Mouse (Mus musculus): Measurements from ENCODE around the gene Nrbp1. TPM values are rescaled to one million over a fixed set of nuclear protein-coding genes. Genes with fewer than 3 reads are reported as not detected.

Nrbp1 gene
- polyA plus RNA-seq, 1 experiment from 2014 or later = 140 TPM

GRCm38 (mm10) chr5:31297047-31297757 is 56.5 kb downstream of the Nrbp1 start, which contains the start of gene Gckr:
Gene Gckr (plus strand): TSS chr5:31297443.
- no peak within 1 kb of the TSS for H3K4me3 ChIP-seq (ENCODE audit: low read length)
- H3K4me1 ChIP-seq (ENCODE audit: control insufficient read depth, insufficient read depth, low read length) = peaks cover 9% of the 10 kb centered on the region
- H3K4me2 ChIP-seq (ENCODE audit: low read depth, low read length) = peak within 1 kb of the TSS; percentile 99
- no peak within 1 kb of the TSS for H3K27ac ChIP-seq (ENCODE audit: low read length)
- no peak within 1 kb of the TSS for H3K9ac ChIP-seq (ENCODE audit: low read depth, low read length)
- ATAC-seq = no peak
- WGBS = 58% methylated on average over 13 of the region's 13 CpGs
- no peaks in the 10 kb centered on the region for H3K9me3 ChIP-seq (ENCODE audit: control insufficient read depth, low read length)
- H3K36me3 ChIP-seq (ENCODE audit: control insufficient read depth, insufficient read depth, low read length) = no peaks in the 10 kb centered on the region
- no peaks in the 10 kb centered on the region for H3K27me3 ChIP-seq (replicated peaks; ENCODE audit: control insufficient read depth, insufficient read depth, low read length)

DNA sequence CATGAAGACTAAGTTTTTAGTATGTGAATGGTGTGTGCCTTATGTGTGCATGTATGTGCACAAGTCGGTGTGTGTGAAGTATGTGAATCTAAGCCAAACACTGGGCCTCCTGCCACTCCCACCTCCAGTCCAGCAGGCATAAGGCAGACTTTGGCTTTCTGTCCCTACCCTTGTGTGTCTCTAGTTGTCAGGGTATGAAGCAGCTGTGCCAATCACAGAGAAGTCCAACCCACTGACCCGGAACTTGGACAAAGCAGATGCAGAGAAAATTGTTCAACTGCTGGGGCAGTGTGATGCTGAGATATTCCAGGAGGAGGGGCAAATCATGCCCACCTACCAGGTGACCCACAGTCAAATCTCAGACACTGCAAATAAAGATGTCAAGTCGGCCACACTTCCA is 57.3 kb downstream of the Nrbp1 start:
- Histone ChIP-seq H3K27me3 (replicated peaks; ENCODE audit: control insufficient read depth, insufficient read depth, low read length) (no peaks in the 10 kb centered on the region), H3K9me3 (ENCODE audit: control insufficient read depth, low read length) (no peaks in the 10 kb centered on the region), H3K4me3 (ENCODE audit: low read length) (no peak overlapping the region), H3K36me3 (ENCODE audit: control insufficient read depth, insufficient read depth, low read length) (no peaks in the 10 kb centered on the region), H3K4me2 (ENCODE audit: low read depth, low read length) (no peak overlapping the region), H3K27ac (ENCODE audit: low read length) (no peak overlapping the region), H3K4me1 (ENCODE audit: control insufficient read depth, insufficient read depth, low read length) (peaks cover 9% of the 10 kb centered on the region), H3K9ac (ENCODE audit: low read depth, low read length) (no peak overlapping the region)
- ATAC-seq = no peak
- 73% methylated on average over 3 of the region's 3 CpGs for WGBS

DNA sequence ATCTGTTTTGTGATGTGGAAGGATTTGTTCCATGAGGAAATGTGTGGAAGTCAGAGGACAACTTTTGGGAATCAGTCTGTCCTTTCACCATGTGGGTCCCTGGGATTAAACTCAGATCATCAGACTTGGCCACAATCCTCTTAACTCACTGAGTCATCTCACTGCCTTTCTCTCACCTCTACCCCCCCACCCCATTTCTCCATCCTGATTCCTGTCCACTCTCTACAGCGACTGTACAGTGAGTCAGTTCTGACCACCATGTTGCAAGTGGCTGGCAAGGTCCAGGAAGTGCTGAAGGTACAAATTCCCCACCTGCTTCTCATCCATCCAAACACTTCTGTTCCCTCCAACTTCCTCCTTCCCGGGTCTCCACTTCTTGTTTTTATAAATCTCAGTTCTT is 57.8 kb downstream of the Nrbp1 start:
- H3K4me1 ChIP-seq (ENCODE audit: control insufficient read depth, insufficient read depth, low read length) = peaks cover 9% of the 10 kb centered on the region
- H3K27me3 ChIP-seq (replicated peaks; ENCODE audit: control insufficient read depth, insufficient read depth, low read length) = no peaks in the 10 kb centered on the region
- ATAC-seq = no peak
- H3K27ac ChIP-seq (ENCODE audit: low read length) = no peak overlapping the region
- no peak overlapping the region for H3K9ac ChIP-seq (ENCODE audit: low read depth, low read length)
- H3K36me3 ChIP-seq (ENCODE audit: control insufficient read depth, insufficient read depth, low read length) = no peaks in the 10 kb centered on the region
- no peak overlapping the region for H3K4me2 ChIP-seq (ENCODE audit: low read depth, low read length)
- 55% methylated on average over 2 of the region's 2 CpGs for WGBS
- H3K4me3 ChIP-seq (ENCODE audit: low read length) = no peak overlapping the region
- no peaks in the 10 kb centered on the region for H3K9me3 ChIP-seq (ENCODE audit: control insufficient read depth, low read length)

Other genes starting within 250 kb of the Nrbp1 start
- gene Atraid, start 192.6 kb upstream of the Nrbp1 start, polyA plus RNA-seq (2015; fragmentation: Nextera tagmentation; extraction: Ambion mirVana) = 180 and 190 TPM in 2 replicates
- 18.8 TPM in 2 replicates for gene Slc5a6, start 191.9 kb upstream of the Nrbp1 start, polyA plus RNA-seq (2015; fragmentation: Nextera tagmentation; extraction: Ambion mirVana)
- gene Cad, start 186.1 kb upstream of the Nrbp1 start, polyA plus RNA-seq (2015; fragmentation: Nextera tagmentation; extraction: Ambion mirVana) = 16.8 and 18.2 TPM in 2 replicates
- gene Dnajc5g, start 134.6 kb upstream of the Nrbp1 start, polyA plus RNA-seq (2015; fragmentation: Nextera tagmentation; extraction: Ambion mirVana) = not detected in 2 replicates
- gene Slc30a3, start 132.6 kb upstream of the Nrbp1 start, polyA plus RNA-seq (2015; fragmentation: Nextera tagmentation; extraction: Ambion mirVana) = 0.12 and 0.15 TPM in 2 replicates
- not detected in 2 replicates for gene Trim54, start 124.2 kb upstream of the Nrbp1 start, polyA plus RNA-seq (2015; fragmentation: Nextera tagmentation; extraction: Ambion mirVana)
- gene Ucn, start 102.0 kb upstream of the Nrbp1 start, polyA plus RNA-seq (2015; fragmentation: Nextera tagmentation; extraction: Ambion mirVana) = not detected in 2 replicates
- 80.3 and 84.4 TPM in 2 replicates for gene Mpv17, start 86.6 kb upstream of the Nrbp1 start, polyA plus RNA-seq (2015; fragmentation: Nextera tagmentation; extraction: Ambion mirVana)
- 1.1 TPM in 2 replicates for gene Gm29609, start 61.0 kb upstream of the Nrbp1 start, polyA plus RNA-seq (2015; fragmentation: Nextera tagmentation; extraction: Ambion mirVana)
- 56.4 and 60.3 TPM in 2 replicates for gene Gtf3c2, start 60.7 kb upstream of the Nrbp1 start, polyA plus RNA-seq (2015; fragmentation: Nextera tagmentation; extraction: Ambion mirVana)
- 143 and 149 TPM in 2 replicates for gene Snx17, start 47.6 kb upstream of the Nrbp1 start, polyA plus RNA-seq (2015; fragmentation: Nextera tagmentation; extraction: Ambion mirVana)
- gene Eif2b4, start 47.4 kb upstream of the Nrbp1 start, polyA plus RNA-seq (2015; fragmentation: Nextera tagmentation; extraction: Ambion mirVana) = 67.1 and 67.6 TPM in 2 replicates
- 5.5 and 6.0 TPM in 2 replicates for gene Zfp513, start 38.6 kb upstream of the Nrbp1 start, polyA plus RNA-seq (2015; fragmentation: Nextera tagmentation; extraction: Ambion mirVana)
- gene Ppm1g, start 20.2 kb upstream of the Nrbp1 start, polyA plus RNA-seq (2015; fragmentation: Nextera tagmentation; extraction: Ambion mirVana) = 110 and 122 TPM in 2 replicates
- 0.27 TPM in 1 of 2 replicates, not detected in the other for gene Gm9970, start 368 bp downstream of the Nrbp1 start, polyA plus RNA-seq (2015; fragmentation: Nextera tagmentation; extraction: Ambion mirVana)
- gene Krtcap3, start 10.8 kb downstream of the Nrbp1 start, polyA plus RNA-seq (2015; fragmentation: Nextera tagmentation; extraction: Ambion mirVana) = 70.1 and 71.1 TPM in 2 replicates
- gene Ift172, start 50.3 kb downstream of the Nrbp1 start, polyA plus RNA-seq (2015; fragmentation: Nextera tagmentation; extraction: Ambion mirVana) = 19.5 and 21.5 TPM in 2 replicates
- gene Fndc4, start 55.2 kb downstream of the Nrbp1 start, polyA plus RNA-seq (2015; fragmentation: Nextera tagmentation; extraction: Ambion mirVana) = 18.3 and 19.3 TPM in 2 replicates
- gene Gckr, start 56.6 kb downstream of the Nrbp1 start, polyA plus RNA-seq (2015; fragmentation: Nextera tagmentation; extraction: Ambion mirVana) = 0.80 and 1.2 TPM in 2 replicates
- gene Zfp512, start 211.6 kb downstream of the Nrbp1 start, polyA plus RNA-seq (2015; fragmentation: Nextera tagmentation; extraction: Ambion mirVana) = 28.9 and 31.2 TPM in 2 replicates
- gene 4930548H24Rik, start 244.9 kb downstream of the Nrbp1 start, polyA plus RNA-seq (2015; fragmentation: Nextera tagmentation; extraction: Ambion mirVana) = 0.09 TPM in 1 of 2 replicates, not detected in the other